Mouse (Mus musculus) MEL (cell line): ENCODE measurements around the gene Trmt2a. TPM values are rescaled to one million over a fixed set of nuclear protein-coding genes. Genes with fewer than 3 reads are reported as not detected.

ENCODE experiments used
- DNase-seq: peaks from one replicate; pipeline ENCODE4 v3.0.0; 2011; ENCODE audit warnings: low read depth, low spot score
- H3K27ac ChIP-seq: 2 replicates; pipeline ENCODE4 v1.5.1; 2012; ENCODE audit warnings: low read depth, mild to moderate bottlenecking, control low read depth, low read length, moderate library complexity; ENCODE audit not compliant: control insufficient read depth
- H3K27me3 ChIP-seq, 2 experiments: fragments of 150-350 bp in 1 of 2; sonication (generic) in 1 of 2; 2 replicates each; pipeline ENCODE4 v1.6.1; 2012; ENCODE audit warnings: low read length in 2 of 2, mild to moderate bottlenecking in 2 of 2, improper control_type of control experiment in 1 of 2, moderate library complexity in 1 of 2; ENCODE audit not compliant: insufficient read depth in 2 of 2, control insufficient read depth in 1 of 2
- H3K36me3 ChIP-seq, 2 experiments: 2 replicates each; pipeline ENCODE4 v1.6.1; 2012 to 2014; ENCODE audit warnings: low read length in 2 of 2, improper control_type of control experiment in 1 of 2, inconsistent platforms in 1 of 2, mild to moderate bottlenecking in 1 of 2; ENCODE audit not compliant: insufficient read depth in 2 of 2, control insufficient read depth in 1 of 2
- H3K4me1 ChIP-seq, 2 experiments: fragments of 150-350 bp in 1 of 2; sonication (generic) in 1 of 2; 2 replicates each; pipeline ENCODE4 v1.6.1; 2012; ENCODE audit warnings: low read length in 2 of 2, improper control_type of control experiment in 1 of 2, mild to moderate bottlenecking in 1 of 2; ENCODE audit not compliant: insufficient read depth in 2 of 2, control insufficient read depth in 1 of 2
- H3K4me3 ChIP-seq, 2 experiments: fragments of 150-350 bp in 1 of 2; sonication (generic) in 1 of 2; 2 replicates each; pipeline ENCODE4 v1.5.1; 2012; ENCODE audit warnings: low read depth in 2 of 2, low read length in 2 of 2, mild to moderate bottlenecking in 2 of 2, moderate library complexity in 2 of 2, control low read depth in 1 of 2, improper control_type of control experiment in 1 of 2; ENCODE audit not compliant: control insufficient read depth in 1 of 2, insufficient read depth in 1 of 2
- H3K79me2 ChIP-seq: 2 replicates; pipeline ENCODE4 v1.6.1; 2012; ENCODE audit warnings: mild to moderate bottlenecking, low read length, moderate library complexity; ENCODE audit not compliant: control insufficient read depth, poor library complexity, insufficient read depth
- H3K9ac ChIP-seq: 2 replicates; pipeline ENCODE4 v1.6.1; 2012; ENCODE audit warnings: low read depth, mild to moderate bottlenecking, control low read depth, low read length, moderate library complexity; ENCODE audit not compliant: control insufficient read depth, poor library complexity, severe bottlenecking
- H3K9me3 ChIP-seq: fragments of 150-350 bp; sonication (generic); replicated peaks from 2 replicates; pipeline ENCODE4 v1.6.1; 2012; ENCODE audit warnings: mild to moderate bottlenecking, low read length, improper control_type of control experiment, moderate library complexity; ENCODE audit not compliant: insufficient read depth
- BHLHE40 ChIP-seq: IDR thresholded peaks from 2 replicates; pipeline ENCODE4 v1.6.1; 2012; ENCODE audit warnings: low read depth, mild to moderate bottlenecking, inconsistent platforms, low read length, improper control_type of control experiment, borderline replicate concordance
- CHD1 ChIP-seq: IDR thresholded peaks from 2 replicates; pipeline ENCODE4 v1.6.1; 2012; ENCODE audit warnings: low read depth, mild to moderate bottlenecking, inconsistent platforms, low read length, improper control_type of control experiment
- CTCF ChIP-seq, 3 experiments: IDR thresholded peaks in 2 of 3; conservative IDR thresholded peaks in 1 of 3; 2 replicates each; pipeline ENCODE4 v1.5.1; 2011 to 2012; ENCODE audit warnings: low read length in 3 of 3, low read depth in 2 of 3, mild to moderate bottlenecking in 2 of 3, improper control_type of control experiment in 1 of 3, inconsistent platforms in 1 of 3, mixed read lengths in 1 of 3, moderate library complexity in 1 of 3; ENCODE audit not compliant: control insufficient read depth in 1 of 3, insufficient read depth in 1 of 3, poor library complexity in 1 of 3, severe bottlenecking in 1 of 3
- E2F4 ChIP-seq: IDR thresholded peaks from 2 replicates; pipeline ENCODE4 v1.6.1; 2011; ENCODE audit warnings: low read depth, low read length, improper control_type of control experiment, borderline replicate concordance
- EP300 ChIP-seq, 2 experiments: IDR thresholded peaks; 2 replicates each; pipeline ENCODE4 v1.6.1; 2011; ENCODE audit warnings: improper control_type of control experiment in 2 of 2, low read length in 2 of 2, low read depth in 1 of 2, mild to moderate bottlenecking in 1 of 2
- ETS1 ChIP-seq: IDR thresholded peaks from 2 replicates; pipeline ENCODE4 v1.6.1; 2012; ENCODE audit warnings: low read depth, mild to moderate bottlenecking, inconsistent platforms, low read length, improper control_type of control experiment, moderate library complexity
- GABPA ChIP-seq: IDR thresholded peaks from 2 replicates; pipeline ENCODE4 v1.6.1; 2012; ENCODE audit warnings: low read depth, mild to moderate bottlenecking, inconsistent platforms, low read length, improper control_type of control experiment, moderate library complexity
- GATA1 ChIP-seq: IDR thresholded peaks from 2 replicates; pipeline ENCODE4 v1.6.1; 2011; ENCODE audit warnings: low read depth, low read length, improper control_type of control experiment
- KAT2A ChIP-seq: conservative IDR thresholded peaks from 2 replicates; pipeline ENCODE4 v1.6.1; 2012; ENCODE audit warnings: low read depth, low read length, improper control_type of control experiment, inconsistent platforms
- MAFK ChIP-seq: IDR thresholded peaks from 2 replicates; pipeline ENCODE4 v1.6.1; 2011; ENCODE audit warnings: low read depth, mild to moderate bottlenecking, low read length, improper control_type of control experiment, borderline replicate concordance
- MXI1 ChIP-seq: IDR thresholded peaks from 2 replicates; pipeline ENCODE4 v1.6.1; 2011; ENCODE audit warnings: mild to moderate bottlenecking, low read depth, low read length, improper control_type of control experiment
- MYB ChIP-seq: IDR thresholded peaks from 2 replicates; pipeline ENCODE4 v1.6.1; 2011; ENCODE audit warnings: mild to moderate bottlenecking, low read depth, low read length, improper control_type of control experiment
- NELFE ChIP-seq: IDR thresholded peaks from 2 replicates; pipeline ENCODE4 v1.6.1; 2011; ENCODE audit warnings: low read depth, low read length, improper control_type of control experiment
- NRF1 ChIP-seq: IDR thresholded peaks from 2 replicates; pipeline ENCODE4 v1.6.1; 2014; ENCODE audit warnings: low read depth, mild to moderate bottlenecking, inconsistent platforms, low read length, improper control_type of control experiment, moderate library complexity; ENCODE audit not compliant: poor library complexity, insufficient read depth, severe bottlenecking
- POLR2AphosphoS2 ChIP-seq: IDR thresholded peaks from 2 replicates; pipeline ENCODE4 v1.6.1; 2011; ENCODE audit warnings: low read length, improper control_type of control experiment
- POLR2AphosphoS5 ChIP-seq: IDR thresholded peaks from 2 replicates; pipeline ENCODE4 v1.6.1; 2012; ENCODE audit warnings: low read depth, borderline replicate concordance, mild to moderate bottlenecking, inconsistent platforms, low read length, moderate library complexity, mixed read lengths
- RAD21 ChIP-seq: IDR thresholded peaks from 2 replicates; pipeline ENCODE4 v1.6.1; 2011; ENCODE audit warnings: mild to moderate bottlenecking, low read depth, low read length, improper control_type of control experiment
- SIN3A ChIP-seq: IDR thresholded peaks from 2 replicates; pipeline ENCODE4 v1.6.1; 2012; ENCODE audit warnings: low read length, improper control_type of control experiment, inconsistent platforms
- UBTF ChIP-seq: IDR thresholded peaks from 2 replicates; pipeline ENCODE4 v1.6.1; 2012; ENCODE audit warnings: low read depth, mild to moderate bottlenecking, inconsistent platforms, low read length, improper control_type of control experiment, moderate library complexity, borderline replicate concordance; ENCODE audit not compliant: insufficient read depth
- USF1 ChIP-seq: IDR thresholded peaks from 2 replicates; pipeline ENCODE4 v1.6.1; 2014; ENCODE audit warnings: low read depth, mild to moderate bottlenecking, inconsistent platforms, low read length, improper control_type of control experiment, moderate library complexity
- USF2 ChIP-seq, 2 experiments: IDR thresholded peaks; 2 replicates each; pipeline ENCODE4 v1.6.1; 2011 to 2012; ENCODE audit warnings: improper control_type of control experiment in 2 of 2, low read length in 2 of 2, borderline replicate concordance in 1 of 2, inconsistent platforms in 1 of 2, low read depth in 1 of 2, mild to moderate bottlenecking in 1 of 2; ENCODE audit not compliant: insufficient read depth in 1 of 2
- ZKSCAN1 ChIP-seq: IDR thresholded peaks from 2 replicates; pipeline ENCODE4 v1.6.1; 2012; ENCODE audit warnings: low read depth, mild to moderate bottlenecking, inconsistent platforms, low read length, improper control_type of control experiment, moderate library complexity
- ZNF384 ChIP-seq: IDR thresholded peaks from 2 replicates; pipeline ENCODE4 v1.6.1; 2012; ENCODE audit warnings: low read depth, mild to moderate bottlenecking, inconsistent platforms, low read length, improper control_type of control experiment
- polyA plus RNA-seq, 2 experiments: library from polyadenylated mRNA; stranded (reverse) in 1 of 2; unstranded in 1 of 2; fragments of >175 nt in 1 of 2; fragments of >200 nt in 1 of 2; gene quantifications; 2 replicates each; pipeline versions ENCODE4 v1.2.1 to v1.2.4; 2012; ENCODE audit warnings: low replicate concordance in 2 of 2, low read depth in 1 of 2; ENCODE audit not compliant: insufficient read length in 2 of 2, insufficient read depth in 1 of 2, missing spikeins in 1 of 2
- total RNA-seq: library from RNA; depleted of rRNA; stranded (reverse); fragments of 300-350 nt; gene quantifications from 2 replicates; pipeline ENCODE4 v1.2.3, GENCODE M21; 2012

Gene Trmt2a
- total and polyA plus RNA-seq, 3 experiments, result 178 to 185 TPM; not detected in 1

GRCm38 (mm10) chr16:18227897-18228422, 20.5 kb upstream of the Trmt2a start:
- TF ChIP-seq SIN3A (no peak), POLR2AphosphoS2 (no peak), GABPA (no peak), NELFE (no peak), BHLHE40 (no peak), ZKSCAN1 (no peak), ZNF384 (no peak), EP300 (IDR thresholded peaks at IDR 0.05; ENCODE audit: low read depth in 1 of 2, low read length in 2 of 2) (no peak), KAT2A (no peak), POLR2AphosphoS5 (no peak), CTCF (IDR thresholded peaks at IDR 0.05 in 2 of 3, conservative IDR thresholded peaks at IDR 0.05 in 1 of 3; ENCODE audit: control insufficient read depth in 1 of 3, insufficient read depth in 1 of 3, low read depth in 2 of 3, low read length in 3 of 3, poor library complexity in 1 of 3, severe bottlenecking in 1 of 3) (no peak), GATA1 (no peak), ETS1 (no peak), MYB (no peak), MXI1 (no peak), RAD21 (no peak), UBTF (no peak), E2F4 (no peak), MAFK (no peak)
- Histone ChIP-seq H3K36me3 (no peaks in the 10 kb centered on the region), H3K79me2 (peaks cover 13% of the 10 kb centered on the region), H3K27me3 (no peaks in the 10 kb centered on the region), H3K9ac (no peak overlapping the region), H3K4me3 (no peak overlapping the region), H3K27ac (no peak overlapping the region), H3K9me3 (no peaks in the 10 kb centered on the region), H3K4me1 (peaks cover 0 to 6% of the 10 kb centered on the region in 2 experiments; a peak in 1 of 4 replicates)
- no peak for DNase-seq

GRCm38 (mm10) chr16:18228856-18229255, 19.6 kb upstream of the Trmt2a start:
- no peaks in the 10 kb centered on the region for H3K27me3 ChIP-seq
- H3K4me1 ChIP-seq, result peaks cover 0 to 7% of the 10 kb centered on the region in 2 experiments; a peak in 2 of 4 replicates
- no peak overlapping the region for H3K9ac ChIP-seq
- TF ChIP-seq CHD1, result no peak
- no peak for TF ChIP-seq USF1
- TF ChIP-seq RAD21, result no peak
- TF ChIP-seq USF2 (IDR thresholded peaks at IDR 0.05; ENCODE audit: borderline replicate concordance in 1 of 2, insufficient read depth in 1 of 2, low read depth in 1 of 2, low read length in 2 of 2), result no peak
- TF ChIP-seq GABPA, result no peak
- TF ChIP-seq ETS1, result no peak
- no peak for TF ChIP-seq UBTF
- TF ChIP-seq NRF1, result no peak
- H3K36me3 ChIP-seq, result no peaks in the 10 kb centered on the region
- no peak overlapping the region for H3K27ac ChIP-seq
- H3K79me2 ChIP-seq, result peaks cover 15% of the 10 kb centered on the region
- no peak overlapping the region for H3K4me3 ChIP-seq
- no peak for DNase-seq
- no peaks in the 10 kb centered on the region for H3K9me3 ChIP-seq
